Mouse (Mus musculus) heart, embryonic 12.5 days (tissue): Measurements from ENCODE around the gene Clec3a. TPM values are rescaled to one million over a fixed set of nuclear protein-coding genes. Genes with fewer than 3 reads are reported as not detected.

Source experiments
- ATAC-seq: fragments of 200-750 bp; cut with Nextera tagmentation; 2 replicates; pipeline ENCODE4 v1.8.0; 2017; ENCODE audit warnings: moderate TSS enrichment, moderate library complexity; ENCODE audit not compliant: insufficient number of reproducible peaks, low FRiP score
- H3K27ac ChIP-seq: fragments of 300-500 bp; sonication (generic); 2 replicates; pipeline ENCODE4 v1.5.1; 2016; ENCODE audit warnings: mild to moderate bottlenecking, moderate library complexity; ENCODE audit not compliant: poor library complexity, severe bottlenecking
- H3K27me3 ChIP-seq: fragments of 300-500 bp; sonication (generic); replicated peaks from 2 replicates; pipeline ENCODE4 v1.6.1; 2016; ENCODE audit warnings: mild to moderate bottlenecking, moderate library complexity
- H3K36me3 ChIP-seq: fragments of 300-500 bp; sonication (generic); 2 replicates; pipeline ENCODE4 v1.6.1; 2016; ENCODE audit warnings: mild to moderate bottlenecking, moderate library complexity
- H3K4me1 ChIP-seq: fragments of 300-500 bp; sonication (generic); replicated peaks from 2 replicates; pipeline ENCODE4 v1.6.1; 2016; ENCODE audit warnings: mild to moderate bottlenecking
- H3K4me2 ChIP-seq: fragments of 300-500 bp; sonication (generic); 2 replicates; pipeline ENCODE4 v1.6.1; 2016; ENCODE audit warnings: mild to moderate bottlenecking, moderate library complexity
- H3K4me3 ChIP-seq: fragments of 300-500 bp; sonication (generic); 2 replicates; pipeline ENCODE4 v1.5.1; 2016; ENCODE audit warnings: mild to moderate bottlenecking
- H3K9ac ChIP-seq: fragments of 300-500 bp; sonication (generic); 2 replicates; pipeline ENCODE4 v1.6.1; 2016; ENCODE audit warnings: mild to moderate bottlenecking, moderate library complexity
- H3K9me3 ChIP-seq: fragments of 300-500 bp; sonication (generic); replicated peaks from 2 replicates; pipeline ENCODE4 v1.6.1; 2016; ENCODE audit warnings: mild to moderate bottlenecking, moderate library complexity
- WGBS: fragments of 180-500 bp; shearing (Covaris S2); methylation state at CpG from one replicate; pipeline ENCODE4 v1.1.7; 2016; 5-methylcytosine and 5-hydroxymethylcytosine counted together
- polyA plus RNA-seq: library from polyadenylated mRNA; unstranded; fragments of >200 nt; fragmentation: Nextera tagmentation; extraction: Ambion mirVana; gene quantifications from 2 replicates; pipeline ENCODE4 v1.2.1, GENCODE M21; 2016

The Clec3a gene
- polyA plus RNA-seq, result not detected in 2 replicates

DNA sequence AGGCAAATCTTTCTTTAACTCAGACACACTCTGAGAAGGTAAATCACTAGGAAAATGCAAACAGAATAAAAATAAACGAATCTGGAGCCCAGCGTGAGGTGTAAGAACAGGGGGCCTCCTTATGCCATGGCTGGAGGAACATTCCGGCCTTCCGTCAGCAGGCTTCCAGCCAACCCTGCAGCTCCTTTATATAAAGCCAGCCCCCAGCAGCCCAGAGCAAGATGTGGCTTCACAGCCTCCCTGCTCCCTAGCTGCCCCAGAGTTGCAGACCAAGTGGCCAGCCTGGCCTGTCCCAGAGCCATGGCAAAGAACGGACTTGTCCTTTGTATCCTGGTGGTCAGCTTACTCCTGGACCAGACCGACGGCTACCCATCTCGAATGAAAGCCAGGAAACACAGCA, at the start of gene Clec3a:
Gene Clec3a (plus strand): TSS at position 301 of the 400 bp plus-strand sequence.
- H3K36me3 ChIP-seq, result no peaks in the 10 kb centered on the region
- H3K4me3 ChIP-seq, result no peak within 1 kb of the TSS
- no peaks in the 10 kb centered on the region for H3K4me1 ChIP-seq
- H3K9ac ChIP-seq, result no peak within 1 kb of the TSS
- no peak for ATAC-seq
- WGBS, result 69% methylated on average over 8 of the region's 8 CpGs
- no peak within 1 kb of the TSS for H3K27ac ChIP-seq
- H3K4me2 ChIP-seq, result no peak within 1 kb of the TSS
- H3K9me3 ChIP-seq, result no peaks in the 10 kb centered on the region
- no peaks in the 10 kb centered on the region for H3K27me3 ChIP-seq

GRCm38 (mm10) chr8:114369038-114369976, 48.6 kb upstream of the Clec3a start:
- Histone ChIP-seq H3K9me3 (no peaks in the 10 kb centered on the region), H3K4me3 (no peak overlapping the region), H3K9ac (no peak overlapping the region; the same call in 1 of the 2 replicates), H3K4me2 (peak overlapping the region; percentile 45), H3K36me3 (no peaks in the 10 kb centered on the region), H3K27me3 (no peaks in the 10 kb centered on the region), H3K4me1 (no peaks in the 10 kb centered on the region), H3K27ac (no peak overlapping the region)
- 34% methylated on average over 27 of the region's 27 CpGs for WGBS
- ATAC-seq, result no peak

- Histone ChIP-seq H3K4me2 (no peak overlapping the region), H3K9ac (no peak overlapping the region), H3K4me3 (no peak overlapping the region), H3K27ac (no peak overlapping the region), H3K4me1 (no peaks in the 10 kb centered on the region), H3K36me3 (no peaks in the 10 kb centered on the region), H3K9me3 (0 out of 2 replicates have a peak, but pooled peaks cover 4% of the 10 kb centered on the region), H3K27me3 (no peaks in the 10 kb centered on the region)
- no peak for ATAC-seq
- WGBS, result 79% methylated on average over 6 of the region's 6 CpGs
These were observed 43.5 kb upstream of the Clec3a start for GRCm38 (mm10) chr8:114374390-114374789.

DNA sequence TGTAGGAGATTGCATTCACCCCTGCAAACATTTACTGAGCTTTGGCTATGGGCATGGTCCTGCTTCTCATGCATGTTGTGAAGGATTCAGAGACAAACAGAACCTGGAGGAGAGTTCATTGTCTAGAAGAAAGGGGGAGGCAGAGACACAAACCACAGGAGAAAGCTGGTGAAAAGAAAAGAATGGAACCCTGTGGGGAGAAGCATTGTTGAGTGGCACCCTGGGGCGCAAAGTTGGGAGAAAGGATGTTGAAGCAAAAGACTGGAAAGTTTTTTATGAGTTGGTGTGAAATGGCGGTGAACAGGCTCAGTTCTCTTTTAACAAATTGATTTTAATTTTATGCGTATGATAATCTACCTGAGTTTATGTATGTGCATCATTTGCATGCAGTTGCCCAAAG, 33.7 kb upstream of the Clec3a start:
- Histone ChIP-seq H3K9me3 (no peaks in the 10 kb centered on the region), H3K4me3 (no peak overlapping the region), H3K27me3 (no peaks in the 10 kb centered on the region), H3K4me1 (no peaks in the 10 kb centered on the region), H3K9ac (no peak overlapping the region), H3K36me3 (no peaks in the 10 kb centered on the region), H3K4me2 (no peak overlapping the region), H3K27ac (no peak overlapping the region)
- no peak for ATAC-seq
- 84% methylated on average over 3 of the region's 3 CpGs for WGBS

GRCm38 (mm10) chr8:114387494-114387893, 30.4 kb upstream of the Clec3a start:
- Histone ChIP-seq H3K4me1 (no peaks in the 10 kb centered on the region), H3K36me3 (no peaks in the 10 kb centered on the region), H3K4me3 (no peak overlapping the region), H3K27me3 (no peaks in the 10 kb centered on the region), H3K9me3 (no peaks in the 10 kb centered on the region), H3K27ac (no peak overlapping the region), H3K9ac (no peak overlapping the region), H3K4me2 (no peak overlapping the region)
- no peak for ATAC-seq
- WGBS, result 42% methylated on average over 4 of the region's 4 CpGs

DNA sequence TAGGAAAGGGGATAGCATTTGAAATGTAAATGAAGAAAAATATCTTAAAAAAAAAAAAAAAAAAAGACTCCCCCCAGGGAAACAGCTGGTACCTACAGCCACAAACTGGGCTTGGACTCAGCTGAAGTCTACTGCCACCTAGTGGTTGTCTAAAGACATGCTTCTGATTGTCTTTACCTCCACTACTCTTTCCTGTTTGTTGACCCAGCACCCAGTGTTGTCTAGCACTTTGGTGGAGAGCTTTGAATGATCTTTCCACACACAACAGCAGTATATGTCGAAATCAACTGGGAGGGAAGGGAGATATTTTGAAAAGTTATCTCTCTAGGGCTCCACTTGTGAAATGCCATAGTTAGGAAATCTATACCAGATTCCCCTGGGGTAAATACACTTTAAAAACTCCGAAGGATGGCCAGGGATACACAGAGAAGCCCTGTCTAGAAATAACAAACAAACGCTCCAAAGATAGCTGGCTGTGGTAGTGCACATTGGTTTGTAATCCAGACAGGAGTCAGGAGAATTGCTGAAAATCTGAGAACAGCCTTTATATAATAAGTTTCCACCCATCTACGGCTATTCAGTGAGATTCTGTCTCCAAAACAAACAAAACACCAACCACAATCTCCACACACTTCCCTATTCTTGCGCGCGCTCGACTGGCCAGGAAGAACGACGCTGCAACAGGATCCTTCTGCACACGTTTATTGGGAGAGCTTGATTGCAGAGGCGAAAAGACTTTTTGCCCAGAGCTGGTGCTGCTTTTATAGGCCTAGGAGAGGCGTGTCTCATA, 27.2 kb upstream of the Clec3a start:
- no peaks in the 10 kb centered on the region for H3K36me3 ChIP-seq
- H3K27ac ChIP-seq, result no peak overlapping the region
- H3K27me3 ChIP-seq, result no peaks in the 10 kb centered on the region
- no peak overlapping the region for H3K9ac ChIP-seq
- no peak for ATAC-seq
- no peaks in the 10 kb centered on the region for H3K4me1 ChIP-seq
- no peak overlapping the region for H3K4me2 ChIP-seq
- WGBS, result 79% methylated on average over 12 of the region's 13 CpGs
- no peaks in the 10 kb centered on the region for H3K9me3 ChIP-seq
- H3K4me3 ChIP-seq, result no peak overlapping the region

DNA sequence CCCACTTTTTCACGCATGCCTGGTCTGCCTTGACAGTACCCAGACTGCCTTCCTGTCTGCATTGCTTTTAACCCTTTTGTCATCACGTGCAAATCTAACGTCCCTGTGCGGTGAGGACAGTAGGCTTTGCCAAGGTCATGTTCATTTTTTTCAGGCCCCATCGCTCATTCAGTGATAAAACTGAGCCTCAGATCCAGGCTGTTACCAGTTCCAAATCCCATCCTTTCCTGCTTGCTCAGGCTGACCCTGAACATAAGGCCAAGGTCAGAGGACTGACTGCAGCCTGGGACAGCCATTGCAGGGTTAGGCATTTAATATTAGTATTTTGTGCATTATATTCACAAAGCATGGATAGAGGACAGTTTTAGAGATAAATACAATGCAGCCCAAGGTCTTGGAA, 19.6 kb upstream of the Clec3a start:
- ATAC-seq, result no peak
- no peaks in the 10 kb centered on the region for H3K9me3 ChIP-seq
- H3K4me3 ChIP-seq, result no peak overlapping the region
- H3K9ac ChIP-seq, result no peak overlapping the region
- H3K4me1 ChIP-seq, result 0 out of 2 replicates have a peak, but pooled peaks cover 5% of the 10 kb centered on the region
- H3K4me2 ChIP-seq, result no peak overlapping the region
- H3K27me3 ChIP-seq, result no peaks in the 10 kb centered on the region
- H3K36me3 ChIP-seq, result no peaks in the 10 kb centered on the region
- no peak overlapping the region for H3K27ac ChIP-seq
- 72% methylated on average over 5 of the region's 5 CpGs for WGBS

GRCm38 (mm10) chr8:114399273-114399672, 18.6 kb upstream of the Clec3a start:
- no peaks in the 10 kb centered on the region for H3K27me3 ChIP-seq
- 88% methylated on average over 5 of the region's 5 CpGs for whole genome bisulfite sequencing
- H3K4me1 ChIP-seq, result 0 out of 2 replicates have a peak, but pooled peaks cover 7% of the 10 kb centered on the region
- H3K4me2 ChIP-seq, result no peak overlapping the region
- no peak overlapping the region for H3K4me3 ChIP-seq
- no peak overlapping the region for H3K9ac ChIP-seq
- H3K36me3 ChIP-seq, result no peaks in the 10 kb centered on the region
- H3K9me3 ChIP-seq, result no peaks in the 10 kb centered on the region
- H3K27ac ChIP-seq, result no peak overlapping the region
- ATAC-seq, result no peak

DNA sequence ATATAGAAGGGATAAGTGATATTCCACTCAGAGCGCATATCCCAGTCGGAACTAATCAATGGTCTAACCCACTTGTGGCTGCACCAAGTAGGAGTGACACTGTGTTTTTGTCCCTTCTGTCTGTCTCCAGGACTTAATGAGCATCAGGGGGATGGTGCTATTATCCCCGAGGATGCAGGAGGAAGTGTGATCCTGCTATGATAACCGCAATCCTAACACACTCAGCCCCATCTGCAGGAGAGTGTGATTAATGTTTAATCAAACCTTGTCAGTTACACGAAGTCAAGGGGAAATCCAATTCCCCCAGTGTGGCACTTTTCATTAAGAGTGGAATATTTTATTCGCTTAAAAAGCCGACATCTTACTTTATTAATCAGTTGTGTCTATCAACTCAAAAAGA, 16.2 kb upstream of the Clec3a start:
- Histone ChIP-seq H3K27me3 (no peaks in the 10 kb centered on the region), H3K36me3 (no peaks in the 10 kb centered on the region), H3K9ac (no peak overlapping the region), H3K4me2 (no peak overlapping the region), H3K27ac (no peak overlapping the region), H3K4me1 (0 out of 2 replicates have a peak, but pooled peaks cover 7% of the 10 kb centered on the region), H3K9me3 (no peaks in the 10 kb centered on the region), H3K4me3 (no peak overlapping the region)
- ATAC-seq, result no peak
- WGBS, result 72% methylated on average over 7 of the region's 7 CpGs

DNA sequence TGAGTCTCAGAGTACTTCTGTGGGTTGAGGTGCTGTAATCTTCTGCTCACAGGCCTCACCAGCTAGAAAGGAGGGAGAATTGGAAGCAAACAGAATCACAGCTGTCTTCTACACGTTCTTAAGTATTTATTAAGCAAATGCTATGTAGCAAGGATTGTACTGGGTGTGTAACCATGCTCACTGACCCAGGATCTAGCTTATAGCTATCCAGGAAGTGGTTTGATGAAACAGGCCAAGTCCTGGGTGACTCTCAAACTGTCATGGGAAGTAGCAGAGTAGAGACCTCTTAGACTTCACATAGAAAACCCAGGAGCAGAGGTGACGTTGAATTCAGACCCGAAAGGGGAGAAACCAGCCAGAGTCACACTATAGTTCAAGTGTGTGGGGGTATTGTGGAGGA, 6.5 kb upstream of the Clec3a start:
- WGBS, result 70% methylated on average over 3 of the region's 3 CpGs
- H3K27ac ChIP-seq, result no peak overlapping the region
- H3K4me3 ChIP-seq, result no peak overlapping the region
- no peak overlapping the region for H3K4me2 ChIP-seq
- ATAC-seq, result no peak
- H3K27me3 ChIP-seq, result no peaks in the 10 kb centered on the region
- H3K36me3 ChIP-seq, result no peaks in the 10 kb centered on the region
- no peaks in the 10 kb centered on the region for H3K9me3 ChIP-seq
- H3K9ac ChIP-seq, result no peak overlapping the region
- no peaks in the 10 kb centered on the region for H3K4me1 ChIP-seq

- Histone ChIP-seq H3K9ac (no peak overlapping the region), H3K4me2 (no peak overlapping the region), H3K27ac (no peak overlapping the region), H3K4me1 (no peaks in the 10 kb centered on the region), H3K4me3 (no peak overlapping the region), H3K36me3 (no peaks in the 10 kb centered on the region), H3K9me3 (no peaks in the 10 kb centered on the region), H3K27me3 (no peaks in the 10 kb centered on the region)
- ATAC-seq, result no peak
- WGBS, result 61% methylated on average over 5 of the region's 5 CpGs
These were observed 600 bp downstream of the Clec3a start for GRCm38 (mm10) chr8:114418486-114418885.
